Comparison of ENCODE assay signal across 23 mouse cellular contexts in genomic region chr16:94291141-94291540, GRCm38 (mm10). TPM values are rescaled to one million over a fixed set of nuclear protein-coding genes. Genes with fewer than 3 reads are reported as not detected.
"Had no signal": no experiment of that assay in that cellular context is flagged by ENCODE, and none has a peak within 500 bp of the region (broad histone marks: within the 10 kb centered on the region; RNA-seq: fewer than 3 reads in every experiment).

No protein-coding gene starts in this region.

- H3K27me3 ChIP-seq: heart, embryonic 12.5 days; hindbrain, embryonic 15.5 days had no signal

- H3K9me3 ChIP-seq: heart, embryonic 10.5 days; heart, embryonic 12.5 days; hindbrain, embryonic 13.5 days; hindbrain, embryonic 15.5 days; kidney, embryonic 15.5 days; limb, embryonic 12.5 days had no signal

- DNase-seq: gastrocnemius, adult 2 months; gastrocnemius, postnatal 14 days; gastrocnemius, postnatal 36 days; heart, adult 18-20 months; heart, postnatal 10 days; kidney, adult 11 months; kidney, adult 2 months; kidney, adult 9 months; kidney, postnatal 14 days; kidney, postnatal 36 days; layer of hippocampus, adult 9-11 months; layer of hippocampus, postnatal 36 days; left cerebral cortex, postnatal 4 days had no signal

- H3K9ac ChIP-seq: liver, embryonic 14.5 days had no signal

- H3K36me3 ChIP-seq: heart, embryonic 10.5 days; hindbrain, embryonic 13.5 days; hindbrain, embryonic 15.5 days; kidney, embryonic 15.5 days; limb, embryonic 12.5 days had no signal

- H3K27ac ChIP-seq: gastrocnemius, adult 2 months; heart, embryonic 10.5 days; kidney, embryonic 15.5 days; kidney, postnatal 0 days; limb, embryonic 12.5 days; liver, embryonic 14.5 days had no signal

RNA-seq across cellular contexts. Expression of gene Ripply3, which starts 37.1 kb away (rescaled TPM):
- total RNA-seq: layer of hippocampus, postnatal 14 days; layer of hippocampus, postnatal 36 days; left cerebral cortex, postnatal 25 days had no signal
